Mouse (Mus musculus): ENCODE measurements around the gene Spa17. TPM values are rescaled to one million over a fixed set of nuclear protein-coding genes. Genes with fewer than 3 reads are reported as not detected.

The Spa17 gene
- 9.0 TPM for polyA plus RNA-seq (2014; fragmentation: Illumina TruSeq; extraction: RNeasy Lipid Tissue Mini Kit (QIAGEN cat#74804); ENCODE audit: low read depth, low replicate concordance)

GRCm38 (mm10) chr9:37613182-37613910 lies at the start of gene Spa17:
Gene Spa17 (minus strand): TSS chr9:37613722.

GRCm38 (mm10) chr9:37656931-37657481 lies 43.5 kb upstream of the Spa17 start, which contains the start of gene Tbrg1:
Gene Tbrg1 (minus strand): TSS chr9:37657312.

GRCm38 (mm10) chr9:37554838-37555748 lies 58.4 kb downstream of the Spa17 start, which contains the start of gene Siae:
Gene Siae (plus strand): TSS chr9:37555698.

Other genes starting within 250 kb of the Spa17 start
- gene Hepacam, start 246.4 kb downstream of the Spa17 start, polyA plus RNA-seq (2014; fragmentation: Illumina TruSeq; extraction: RNeasy Lipid Tissue Mini Kit (QIAGEN cat#74804); ENCODE audit: low read depth, low replicate concordance): 0.82 TPM
- 1.5 TPM for gene Robo4, start 211.8 kb downstream of the Spa17 start, polyA plus RNA-seq (2014; fragmentation: Illumina TruSeq; extraction: RNeasy Lipid Tissue Mini Kit (QIAGEN cat#74804); ENCODE audit: low read depth, low replicate concordance)
- gene Robo3, start 180.5 kb downstream of the Spa17 start, polyA plus RNA-seq (2014; fragmentation: Illumina TruSeq; extraction: RNeasy Lipid Tissue Mini Kit (QIAGEN cat#74804); ENCODE audit: low read depth, low replicate concordance): not detected
- gene Msantd2, start 124.4 kb downstream of the Spa17 start, polyA plus RNA-seq (2014; fragmentation: Illumina TruSeq; extraction: RNeasy Lipid Tissue Mini Kit (QIAGEN cat#74804); ENCODE audit: low read depth, low replicate concordance): 64.3 TPM
- gene Esam, start 85.6 kb downstream of the Spa17 start, polyA plus RNA-seq (2014; fragmentation: Illumina TruSeq; extraction: RNeasy Lipid Tissue Mini Kit (QIAGEN cat#74804); ENCODE audit: low read depth, low replicate concordance): 7.3 TPM
- gene Vsig2, start 74.5 kb downstream of the Spa17 start, polyA plus RNA-seq (2014; fragmentation: Illumina TruSeq; extraction: RNeasy Lipid Tissue Mini Kit (QIAGEN cat#74804); ENCODE audit: low read depth, low replicate concordance): 2.4 TPM
- 0.50 TPM for gene Nrgn, start 60.8 kb downstream of the Spa17 start, polyA plus RNA-seq (2014; fragmentation: Illumina TruSeq; extraction: RNeasy Lipid Tissue Mini Kit (QIAGEN cat#74804); ENCODE audit: low read depth, low replicate concordance)
- gene Siae, start 58.0 kb downstream of the Spa17 start, polyA plus RNA-seq (2014; fragmentation: Illumina TruSeq; extraction: RNeasy Lipid Tissue Mini Kit (QIAGEN cat#74804); ENCODE audit: low read depth, low replicate concordance): 29.7 TPM
- 44.5 TPM for gene Tbrg1, start 43.6 kb upstream of the Spa17 start, polyA plus RNA-seq (2014; fragmentation: Illumina TruSeq; extraction: RNeasy Lipid Tissue Mini Kit (QIAGEN cat#74804); ENCODE audit: low read depth, low replicate concordance)
- gene Panx3, start 55.5 kb upstream of the Spa17 start, polyA plus RNA-seq (2014; fragmentation: Illumina TruSeq; extraction: RNeasy Lipid Tissue Mini Kit (QIAGEN cat#74804); ENCODE audit: low read depth, low replicate concordance): not detected
- gene Olfr160, start 102.5 kb upstream of the Spa17 start, polyA plus RNA-seq (2014; fragmentation: Illumina TruSeq; extraction: RNeasy Lipid Tissue Mini Kit (QIAGEN cat#74804); ENCODE audit: low read depth, low replicate concordance): not detected
- not detected for gene Olfr874, start 131.4 kb upstream of the Spa17 start, polyA plus RNA-seq (2014; fragmentation: Illumina TruSeq; extraction: RNeasy Lipid Tissue Mini Kit (QIAGEN cat#74804); ENCODE audit: low read depth, low replicate concordance)
- gene Olfr875, start 158.1 kb upstream of the Spa17 start, polyA plus RNA-seq (2014; fragmentation: Illumina TruSeq; extraction: RNeasy Lipid Tissue Mini Kit (QIAGEN cat#74804); ENCODE audit: low read depth, low replicate concordance): not detected
- gene Olfr876, start 189.3 kb upstream of the Spa17 start, polyA plus RNA-seq (2014; fragmentation: Illumina TruSeq; extraction: RNeasy Lipid Tissue Mini Kit (QIAGEN cat#74804); ENCODE audit: low read depth, low replicate concordance): not detected
- gene Olfr877, start 240.5 kb upstream of the Spa17 start, polyA plus RNA-seq (2014; fragmentation: Illumina TruSeq; extraction: RNeasy Lipid Tissue Mini Kit (QIAGEN cat#74804); ENCODE audit: low read depth, low replicate concordance): not detected